In genomic region chr16:52265066-52265465, GRCm38 (mm10) we compare ENCODE assay signal across 30 mouse cellular contexts.
DNase-seq lines count a peak whose midpoint lies in the region; ATAC-seq and TF ChIP-seq lines count a peak whose summit lies in the region.
"Had no signal": no experiment of that assay in that cellular context is flagged by ENCODE, and none has a peak within 500 bp of the region (broad histone marks: within the 10 kb centered on the region; RNA-seq: fewer than 3 reads in every experiment).

No protein-coding gene starts in this region.

- no peak for TF ChIP-seq EP300 in lung, postnatal 0 days (IDR thresholded peaks at IDR 0.05)

- H3K36me3 ChIP-seq in lung, postnatal 0 days (ENCODE audit: insufficient read depth, low read length) = no peaks in the 10 kb centered on the region
- peaks cover 26% of the 10 kb centered on the region for H3K36me3 ChIP-seq in kidney, embryonic 15.5 days
- H3K36me3 ChIP-seq: embryonic facial prominence, embryonic 12.5 days; forebrain, embryonic 12.5 days; G1E had no signal

- 79% methylated on average over 4 of the region's 4 CpGs for WGBS in lung, postnatal 0 days
- WGBS in kidney, embryonic 15.5 days = 88% methylated on average over 4 of the region's 4 CpGs

- H3K9ac ChIP-seq in lung, postnatal 0 days (replicated peaks; ENCODE audit: low read depth) = no peak overlapping the region
- H3K9ac ChIP-seq in kidney, embryonic 15.5 days = no peak overlapping the region
- H3K9ac ChIP-seq: embryonic facial prominence, embryonic 12.5 days; embryonic facial prominence, embryonic 15.5 days; forebrain, embryonic 12.5 days; heart, embryonic 13.5 days; hindbrain, embryonic 14.5 days had no signal

- H3K4me2 ChIP-seq in lung, postnatal 0 days (replicated peaks; ENCODE audit: low read depth, low read length) = no peak overlapping the region
- H3K4me2 ChIP-seq in kidney, embryonic 15.5 days = no peak overlapping the region
- H3K4me2 ChIP-seq: embryonic facial prominence, embryonic 12.5 days; embryonic facial prominence, embryonic 15.5 days; forebrain, embryonic 12.5 days; heart, embryonic 13.5 days; hindbrain, embryonic 14.5 days had no signal

- no peak for ATAC-seq in lung, postnatal 0 days
- no peak for ATAC-seq in kidney, embryonic 15.5 days (replicated peaks; ENCODE audit: low FRiP score)
- ATAC-seq: activated CD4-positive, CD25-positive, alpha-beta regulatory T cell, adult 4 months; CD4-positive, CD25-positive, alpha-beta regulatory T cell, adult 4 months; forebrain, embryonic 16.5 days; hindbrain, postnatal 0 days; inflammation-experienced regulatory T-cells, adult 6 months; intestine, embryonic 16.5 days had no signal

- no peak for TF ChIP-seq CTCF in lung, postnatal 0 days (IDR thresholded peaks at IDR 0.05)

- no peak overlapping the region for H3K4me3 ChIP-seq in lung, postnatal 0 days (ENCODE audit: low read depth, low read length)
- H3K4me3 ChIP-seq in kidney, embryonic 15.5 days (replicated peaks) = no peak overlapping the region
- H3K4me3 ChIP-seq: embryonic facial prominence, embryonic 12.5 days; embryonic facial prominence, embryonic 15.5 days; forebrain, embryonic 12.5 days; heart, embryonic 13.5 days had no signal

- peak; percentile 7 for DNase-seq in lung, postnatal 0 days (ENCODE audit: low spot score)
- DNase-seq in lung, postnatal 36 days = no peak
- peak; percentile 8 for DNase-seq in NIH3T3 (ENCODE audit: low read depth)
- DNase-seq in fat pad, adult 2 months (ENCODE audit: extremely low read depth, low read depth, low spot score) = peak; percentile 65
- no peak for DNase-seq in spleen, postnatal 10 days (ENCODE audit: low spot score in 2 of 2)
- no peak for DNase-seq in heart, adult 18-20 months
- DNase-seq: adrenal gland, postnatal 10 days; adrenal gland, postnatal 36 days; cerebellum, adult 11 months; cerebellum, adult 2 months; cerebellum, adult 9-11 months; cerebellum, postnatal 25 days; gastrocnemius, postnatal 10 days; gastrocnemius, postnatal 36 days; heart, adult 11 months; heart, postnatal 14 days; heart, postnatal 4 days had no signal

- no peaks in the 10 kb centered on the region for H3K9me3 ChIP-seq in lung, postnatal 0 days (ENCODE audit: low read length)
- H3K9me3 ChIP-seq in kidney, embryonic 15.5 days (replicated peaks) = no peaks in the 10 kb centered on the region
- H3K9me3 ChIP-seq: embryonic facial prominence, embryonic 12.5 days; embryonic facial prominence, embryonic 15.5 days; forebrain, embryonic 12.5 days; G1E; heart, embryonic 13.5 days had no signal

- no peaks in the 10 kb centered on the region for H3K4me1 ChIP-seq in lung, postnatal 0 days (ENCODE audit: insufficient read depth, low read depth, low read length)
- no peaks in the 10 kb centered on the region for H3K4me1 ChIP-seq in kidney, embryonic 15.5 days
- H3K4me1 ChIP-seq: embryonic facial prominence, embryonic 12.5 days; embryonic facial prominence, embryonic 15.5 days; forebrain, embryonic 12.5 days; heart, embryonic 13.5 days had no signal

- no peaks in the 10 kb centered on the region for H3K27me3 ChIP-seq in lung, postnatal 0 days (replicated peaks; ENCODE audit: insufficient read depth, low read length)
- H3K27me3 ChIP-seq in kidney, embryonic 15.5 days = no peaks in the 10 kb centered on the region
- H3K27me3 ChIP-seq: embryonic facial prominence, embryonic 12.5 days; embryonic facial prominence, embryonic 15.5 days; forebrain, embryonic 12.5 days; heart, embryonic 13.5 days had no signal

- no peak overlapping the region for H3K27ac ChIP-seq in lung, postnatal 0 days (ENCODE audit: low read length)
- no peak overlapping the region for H3K27ac ChIP-seq in kidney, embryonic 15.5 days
- H3K27ac ChIP-seq: embryonic facial prominence, embryonic 12.5 days; embryonic facial prominence, embryonic 15.5 days; forebrain, embryonic 12.5 days; heart, embryonic 13.5 days; hindbrain, embryonic 14.5 days; hindbrain, postnatal 0 days had no signal

Comparison
In these comparisons a context has a peak if more than half of its experiments do, and no peak if none do; other contexts are left out.
1. DNase-seq: peak in lung, postnatal 0 days (single experiment), NIH3T3 (single experiment) and fat pad, adult 2 months (single experiment); none in lung, postnatal 36 days (single experiment), spleen, postnatal 10 days (0 of 2) and heart, adult 18-20 months (0 of 2).